Mouse (Mus musculus) lung, adult 2 months (tissue): ENCODE data around the gene Abca17. TPM values are rescaled to one million over a fixed set of nuclear protein-coding genes. Genes with fewer than 3 reads are reported as not detected.

Experiments
- DNase-seq: peaks from one replicate; pipeline ENCODE4 v3.0.0; 2022
- H3K4me1 ChIP-seq: fragments of 200-500 bp; 2 replicates; pipeline ENCODE4 v1.6.1; 2011; ENCODE audit warnings: low read length; ENCODE audit not compliant: control insufficient read depth, insufficient read depth
- H3K4me3 ChIP-seq: fragments of 200-500 bp; replicated peaks from 2 replicates; pipeline ENCODE3; 2011; ENCODE audit warnings: low read depth, mild to moderate bottlenecking, control low read depth, low read length; ENCODE audit errors: extremely low read depth
- CTCF ChIP-seq: fragments of 200-500 bp; IDR thresholded peaks from 2 replicates; pipeline ENCODE4 v1.5.1; 2011; ENCODE audit warnings: mild to moderate bottlenecking, low read length, control low read depth; ENCODE audit not compliant: insufficient read depth
- POLR2A ChIP-seq: fragments of 200-500 bp; IDR thresholded peaks from 2 replicates; pipeline ENCODE4 v1.6.1; 2011; ENCODE audit warnings: low read depth, mild to moderate bottlenecking, control low read depth, low read length, borderline replicate concordance; ENCODE audit errors: extremely low read depth
- WGBS: fragments of 180-500 bp; shearing (Covaris S2); methylation state at CpG from one replicate; pipeline ENCODE4 v1.1.7; 2018; 5-methylcytosine and 5-hydroxymethylcytosine counted together
- polyA plus RNA-seq: library from polyadenylated mRNA; depleted of rRNA; stranded (reverse); fragments of >200 nt; gene quantifications from 2 replicates; pipeline ENCODE4 v1.2.3, GENCODE M21; 2012

Gene Abca17
- polyA plus RNA-seq, 1 experiment = 0.78 TPM

DNA sequence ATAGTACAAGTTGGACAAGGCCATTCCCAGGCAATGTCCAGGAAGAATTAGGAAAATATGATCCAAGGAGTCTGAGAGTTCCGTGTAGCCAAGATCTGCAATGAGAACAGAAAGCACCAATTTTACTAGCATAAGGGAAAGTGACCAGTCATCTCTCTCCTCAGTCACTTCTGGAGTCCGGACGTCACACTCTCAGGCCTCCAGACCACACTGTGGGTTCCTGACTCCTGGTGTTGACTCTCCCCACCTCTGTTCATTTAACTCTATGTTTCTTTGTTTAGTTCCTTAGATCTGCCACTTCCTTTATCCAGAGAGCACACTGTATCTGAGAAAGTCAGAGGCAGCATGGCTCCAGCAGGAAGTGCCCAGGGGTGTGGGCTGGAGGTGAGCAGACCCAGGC lies 65.2 kb downstream of the Abca17 start:
- TF ChIP-seq CTCF = no peak
- no peak for TF ChIP-seq POLR2A

DNA sequence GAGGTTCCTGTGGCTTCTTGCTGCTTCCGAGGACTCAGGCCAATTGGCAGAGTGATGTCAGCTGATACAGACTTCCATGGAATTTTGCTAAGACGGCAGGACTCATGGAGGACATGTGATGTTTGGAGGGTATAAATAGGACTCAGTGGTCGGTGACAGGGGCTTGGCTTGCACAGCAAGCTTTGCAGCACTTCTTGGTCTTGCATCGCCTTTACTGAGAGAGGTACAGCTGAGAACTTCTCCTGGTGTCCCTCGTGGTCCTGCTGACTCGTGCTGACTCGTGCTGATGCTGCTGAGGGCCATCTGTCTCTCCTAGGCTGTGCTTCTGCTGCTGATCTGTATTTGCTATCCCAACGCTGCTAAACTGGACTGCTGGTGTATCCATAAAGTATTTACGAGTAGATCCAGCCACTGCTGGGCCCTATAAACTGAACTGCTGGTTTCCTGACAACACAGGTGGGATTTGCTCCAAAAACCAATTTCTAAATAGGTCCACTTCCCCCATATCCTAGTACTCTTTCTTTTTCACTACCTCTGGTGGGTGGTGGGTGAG lies 67.5 kb downstream of the Abca17 start:
- 61% methylated on average over 9 of the region's 9 CpGs for WGBS
- TF ChIP-seq POLR2A (no peak), CTCF (no peak)
- no peak for DNase-seq
- Histone ChIP-seq H3K4me1 (no peaks in the 10 kb centered on the region), H3K4me3 (no peak overlapping the region)

More for the DNA sequence above, 65.2 kb downstream of the Abca17 start:
- no peak for DNase-seq
- WGBS = 53% methylated on average over 3 of the region's 3 CpGs
- no peaks in the 10 kb centered on the region for H3K4me1 ChIP-seq
- H3K4me3 ChIP-seq = no peak overlapping the region

DNA sequence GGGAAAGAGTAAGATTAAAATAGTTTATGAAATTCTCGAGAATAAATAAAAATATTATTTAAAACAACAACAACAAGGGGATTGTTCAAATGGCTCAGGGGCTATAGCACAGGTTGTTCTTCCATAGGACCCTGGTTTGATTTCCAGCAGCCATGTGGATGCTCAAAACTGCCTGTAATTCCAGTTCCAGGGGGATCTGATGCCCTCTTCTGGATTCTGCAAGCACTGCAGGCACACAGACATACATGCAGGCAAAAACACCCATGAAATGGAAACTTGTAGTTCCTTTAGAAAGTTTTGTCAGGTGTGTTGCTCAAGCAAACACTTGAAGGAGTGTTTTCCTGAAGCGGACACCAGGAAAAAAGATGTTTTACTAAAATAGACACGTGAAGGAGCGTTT lies 68.2 kb downstream of the Abca17 start:
- TF ChIP-seq CTCF = no peak
- TF ChIP-seq POLR2A = no peak
- Histone ChIP-seq H3K4me1 (no peaks in the 10 kb centered on the region), H3K4me3 (no peak overlapping the region)
- WGBS = 60% methylated on average over 4 of the region's 4 CpGs
- DNase-seq = no peak

DNA sequence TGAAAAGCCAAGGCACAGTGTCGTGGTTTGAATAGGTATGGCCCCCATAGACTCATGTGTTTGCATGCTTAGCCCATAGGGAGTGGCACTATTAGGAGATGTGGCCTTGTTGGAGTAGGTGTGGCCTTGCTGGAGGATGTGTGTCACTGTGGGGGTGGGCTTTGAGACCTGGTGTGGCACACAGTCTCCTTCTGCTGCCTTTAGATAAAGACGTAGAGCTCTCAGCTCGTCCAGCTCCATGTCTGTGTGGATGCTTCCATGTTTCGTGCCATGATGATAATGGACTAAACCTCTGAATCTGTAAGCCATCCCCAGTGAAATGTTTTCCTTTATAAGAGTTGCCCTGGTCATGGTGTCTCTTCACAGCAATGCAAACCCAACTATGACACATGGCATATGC lies 71.0 kb downstream of the Abca17 start:
- TF ChIP-seq POLR2A (no peak), CTCF (no peak)
- WGBS = 77% methylated on average over 4 of the region's 4 CpGs
- DNase-seq = no peak
- no peaks in the 10 kb centered on the region for H3K4me1 ChIP-seq
- H3K4me3 ChIP-seq = no peak overlapping the region

GRCm38 (mm10) chr17:24267133-24267532 lies 83.7 kb downstream of the Abca17 start:
- Histone ChIP-seq H3K4me3 (no peak overlapping the region), H3K4me1 (no peaks in the 10 kb centered on the region)
- no peak for DNase-seq
- TF ChIP-seq POLR2A = no peak
- TF ChIP-seq CTCF = no peak
- 75% methylated on average over 1 of the region's 1 CpGs for WGBS

DNA sequence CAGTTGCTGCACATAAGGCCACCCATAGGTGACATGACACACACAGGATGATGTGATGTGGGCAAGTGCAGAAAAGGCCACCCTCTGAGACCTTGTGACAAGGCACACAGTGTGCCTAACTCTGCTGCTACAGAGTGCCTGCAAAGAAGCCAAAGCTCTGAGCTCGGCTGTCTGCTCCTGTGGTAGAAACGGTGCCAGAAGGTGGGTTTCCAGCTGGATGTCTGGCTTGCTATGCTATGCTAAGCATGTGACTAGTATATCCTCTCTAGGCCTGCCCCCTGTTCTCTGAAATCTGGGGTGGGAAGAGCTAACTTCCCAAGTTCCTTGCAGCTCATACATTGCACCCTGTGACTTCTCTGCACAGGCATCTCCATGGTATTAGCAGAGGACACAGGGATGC lies 86.1 kb downstream of the Abca17 start:
- TF ChIP-seq POLR2A = no peak
- no peak for TF ChIP-seq CTCF
- 78% methylated on average over 2 of the region's 2 CpGs for WGBS
- no peak for DNase-seq

DNA sequence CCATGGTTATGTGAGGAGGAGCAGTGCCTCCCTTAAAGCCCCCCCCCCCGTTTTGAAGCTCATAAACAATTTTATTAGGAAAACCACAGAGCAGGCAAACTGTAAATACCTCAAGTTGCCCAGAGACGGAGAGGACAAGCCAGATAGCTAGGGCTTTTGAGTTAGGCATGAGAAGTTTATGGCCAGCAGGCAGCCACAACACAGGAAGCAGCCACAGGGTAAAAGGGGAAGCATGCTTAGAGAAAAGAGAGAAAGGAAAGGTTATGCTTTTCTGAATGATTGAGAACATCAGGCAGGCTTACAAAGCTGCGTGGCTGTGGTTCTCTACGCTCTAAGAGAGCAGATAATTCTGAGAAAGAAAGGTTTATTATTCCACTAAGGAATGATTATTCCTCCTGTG lies 90.4 kb downstream of the Abca17 start:
- WGBS = 63% methylated on average over 4 of the region's 4 CpGs
- DNase-seq = no peak
- no peak overlapping the region for H3K4me3 ChIP-seq
- TF ChIP-seq CTCF (no peak), POLR2A (no peak)
- H3K4me1 ChIP-seq = no peaks in the 10 kb centered on the region

More for the DNA sequence above, 86.1 kb downstream of the Abca17 start:
- no peak overlapping the region for H3K4me3 ChIP-seq
- H3K4me1 ChIP-seq = no peaks in the 10 kb centered on the region

DNA sequence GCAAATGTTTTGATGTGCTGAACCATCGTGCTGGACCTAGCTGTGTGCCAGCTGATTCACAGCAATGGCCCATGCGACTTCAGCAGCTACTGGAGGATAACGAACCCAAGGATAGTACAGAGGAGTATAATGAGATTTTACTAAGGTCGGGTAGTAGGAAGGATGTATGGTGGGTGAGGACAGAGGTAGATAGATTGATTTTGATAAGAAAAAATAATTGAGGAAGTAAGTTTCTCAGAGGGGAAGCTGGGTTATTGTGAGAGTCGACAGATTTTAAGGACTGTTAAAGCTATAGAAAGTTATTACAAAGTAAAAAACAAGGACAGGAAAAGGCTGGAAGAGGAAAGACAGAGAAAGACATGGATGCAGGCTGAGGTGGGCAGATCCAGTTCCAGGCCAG lies 91.2 kb downstream of the Abca17 start:
- TF ChIP-seq CTCF = no peak
- 50% methylated on average over 5 of the region's 5 CpGs for WGBS
- H3K4me3 ChIP-seq = no peak overlapping the region
- H3K4me1 ChIP-seq = no peaks in the 10 kb centered on the region
- DNase-seq = no peak

GRCm38 (mm10) chr17:24258981-24259380 lies 91.9 kb downstream of the Abca17 start:
- 60% methylated on average over 4 of the region's 4 CpGs for WGBS
- no peaks in the 10 kb centered on the region for H3K4me1 ChIP-seq
- TF ChIP-seq POLR2A (no peak), CTCF (no peak)
- DNase-seq = no peak
- H3K4me3 ChIP-seq = no peak overlapping the region

- Histone ChIP-seq H3K4me3 (no peak overlapping the region), H3K4me1 (peaks cover 3% of the 10 kb centered on the region)
- TF ChIP-seq POLR2A = no peak
- TF ChIP-seq CTCF = no peak
- WGBS = 98% methylated on average over 2 of the region's 2 CpGs
- no peak for DNase-seq
These were observed 98.5 kb downstream of the Abca17 start for GRCm38 (mm10) chr17:24252329-24252728.
